Mouse (Mus musculus): ENCODE measurements around the gene Zfp451.

DNA sequence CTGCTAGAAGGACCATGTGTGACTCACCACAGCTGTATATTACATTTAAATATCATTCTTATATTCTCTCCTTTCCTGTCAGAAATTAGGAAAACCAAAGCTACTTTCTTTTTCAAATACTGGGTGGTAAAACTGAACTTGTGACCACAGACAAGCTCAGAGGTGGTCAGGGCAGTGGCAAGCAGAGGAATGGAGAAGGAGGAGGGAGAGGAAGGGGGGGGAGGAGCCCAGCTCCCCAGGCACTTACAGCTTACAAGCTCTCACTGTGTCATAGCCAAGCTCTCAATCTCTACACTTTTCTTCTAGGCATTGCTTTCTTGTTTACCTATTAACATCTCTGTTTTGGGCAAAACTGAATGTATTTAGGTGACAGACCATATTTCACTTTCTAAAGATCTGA, 45.6 kb downstream of the Zfp451 start:
- no peak for TF ChIP-seq CTCF (IDR thresholded peaks at IDR 0.05; ENCODE audit: low read depth, low read length)
- no peak for TF ChIP-seq POLR2AphosphoS5 (IDR thresholded peaks at IDR 0.05; ENCODE audit: insufficient replicate concordance, low read depth, low read length)
- TF ChIP-seq GATA1 (IDR thresholded peaks at IDR 0.05; ENCODE audit: borderline replicate concordance, low read length): no peak
- TF ChIP-seq TAL1 (conservative IDR thresholded peaks at IDR 0.05; ENCODE audit: low read depth, low read length): no peak
- no peak for TF ChIP-seq GATA2 (IDR thresholded peaks at IDR 0.05; ENCODE audit: borderline replicate concordance, low read depth, low read length)
